Mouse (Mus musculus) gastrocnemius, adult 8-10 months (tissue): ENCODE measurements at regions not wholly inside any gene's neighbourhood (a gene's known extent, or its start where the extent isn't known, plus 50 kb on each side); places are given as distances from the start of the nearest gene placed in this dataset.

Source experiments
- DNase-seq, 2 experiments: peaks; one replicate each; pipeline ENCODE4 v3.0.0; 2022; ENCODE audit warnings: low spot score in 2 of 2

- DNase-seq, result no peak
Observed at GRCm38 (mm10) chr15:5355332-5355731, 111.3 kb upstream of the Ptger4 start.

DNA sequence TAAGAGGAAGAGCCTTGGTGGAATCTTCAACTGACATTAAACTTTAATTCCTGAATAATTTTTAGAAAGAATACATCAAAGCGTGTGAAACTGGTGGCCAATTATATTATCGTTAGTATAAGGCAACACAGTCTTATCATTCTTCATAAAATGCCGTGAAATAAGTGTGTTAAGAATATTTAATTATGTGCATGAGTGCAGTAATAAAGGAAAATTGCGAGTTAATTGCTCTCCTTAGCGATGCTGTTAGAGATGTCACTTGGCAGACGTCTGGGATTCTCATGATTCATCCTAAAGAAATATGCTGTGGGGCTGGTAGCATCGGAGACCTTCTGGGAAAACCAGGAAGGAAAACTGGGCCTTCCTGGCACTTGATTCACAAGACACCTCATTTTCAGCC is 110.3 kb upstream of the Ptger4 start:
- no peak for DNase-seq

- no peak for DNase-seq
Observed at GRCm38 (mm10) chr15:5348881-5349280, 104.9 kb upstream of the Ptger4 start.

DNA sequence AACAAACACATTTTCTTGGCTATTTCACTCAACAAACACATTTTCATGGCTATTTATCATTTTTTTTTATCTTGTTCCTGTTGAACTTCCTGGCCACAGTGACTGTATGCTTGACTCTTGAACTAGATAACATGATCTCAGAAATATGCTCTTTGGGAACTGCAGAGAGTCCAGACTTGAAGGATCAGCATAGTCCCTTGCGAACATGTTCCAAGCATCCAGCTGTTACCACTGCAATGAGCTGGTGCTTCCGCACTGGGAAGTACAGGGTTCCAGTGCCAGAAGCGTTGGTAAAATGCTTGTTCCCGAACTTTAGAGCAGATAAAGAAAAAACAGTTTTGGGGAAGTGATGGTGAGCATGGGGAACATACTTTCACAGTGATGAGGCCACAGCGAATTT is 103.7 kb upstream of the Ptger4 start:
- no peak for DNase-seq

GRCm38 (mm10) chr15:5346955-5347354 is 103.0 kb upstream of the Ptger4 start:
- DNase-seq, result no peak

DNA sequence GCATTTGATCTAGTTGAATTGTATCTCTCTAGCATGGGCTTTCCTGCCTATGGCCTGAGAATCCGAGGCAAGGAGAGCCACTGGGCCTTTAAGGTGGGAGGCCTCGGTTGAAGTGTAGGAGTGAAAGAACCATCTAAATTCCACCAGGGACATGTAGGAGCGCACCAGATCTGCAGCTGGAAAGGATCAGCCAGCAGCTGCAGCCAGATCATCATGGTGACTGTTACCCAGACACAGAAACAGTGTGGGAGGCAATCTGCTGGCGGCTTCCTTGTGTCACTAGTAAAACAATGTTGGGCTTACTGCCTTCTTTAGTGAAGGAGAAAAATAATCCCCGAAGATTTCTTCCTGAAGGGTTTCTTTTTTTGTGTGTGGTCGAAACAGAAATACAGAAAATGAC is 99.8 kb upstream of the Ptger4 start:
- DNase-seq, result peak in 1 of 2 experiments; percentile 6

DNA sequence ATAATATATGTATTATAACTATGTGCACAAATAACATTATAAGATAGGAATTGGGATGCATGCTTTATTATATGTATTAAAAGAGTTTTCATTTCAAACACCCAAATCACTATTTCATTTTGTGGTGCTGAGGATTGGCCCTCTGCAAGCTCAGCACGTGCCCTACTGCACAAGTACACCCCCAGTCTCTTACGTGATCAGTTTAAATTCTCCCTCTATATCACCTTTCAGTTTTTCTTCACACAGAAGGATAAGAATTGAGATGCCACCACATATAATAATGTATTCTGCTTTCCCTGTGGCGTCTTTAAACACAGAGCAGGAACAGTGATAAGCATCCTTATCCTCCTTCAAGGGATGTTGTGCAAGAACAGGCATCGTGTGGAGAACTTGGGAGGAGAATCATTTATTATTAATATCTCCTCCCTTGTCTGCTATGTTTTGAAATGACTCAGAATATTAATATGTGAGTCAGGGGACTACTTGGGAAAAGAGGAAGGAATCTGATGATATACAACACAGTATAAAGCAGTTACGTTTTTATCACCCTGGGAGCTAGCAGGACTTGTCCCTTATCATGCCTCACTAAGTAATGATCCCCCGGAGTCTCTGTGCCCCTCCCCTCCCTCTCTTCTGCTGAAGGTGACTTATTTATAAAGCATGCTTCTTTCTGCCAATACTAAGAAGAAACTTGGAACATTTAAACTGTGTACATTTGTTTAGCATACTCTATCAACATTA is 91.7 kb upstream of the Ptger4 start:
- no peak for DNase-seq

DNA sequence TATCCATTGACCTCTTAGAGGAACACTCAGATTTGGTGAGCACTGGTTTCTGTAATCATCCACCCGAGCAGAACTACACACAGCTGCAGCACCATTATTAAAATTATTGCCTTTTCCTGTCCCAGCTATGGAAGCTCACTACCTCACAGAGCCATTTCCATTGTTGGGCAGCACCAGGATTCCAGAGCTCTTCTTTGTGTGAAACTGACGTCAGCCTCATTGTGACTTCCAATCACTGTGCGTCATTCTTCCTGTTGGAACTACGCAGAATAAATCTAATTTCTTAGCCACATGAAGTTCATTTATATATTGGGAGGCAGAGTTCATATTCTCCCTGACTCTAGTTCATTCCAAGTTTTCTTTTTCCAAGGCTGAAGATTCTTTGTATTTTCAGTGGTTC is 83.0 kb upstream of the Ptger4 start:
- DNase-seq, result no peak

DNA sequence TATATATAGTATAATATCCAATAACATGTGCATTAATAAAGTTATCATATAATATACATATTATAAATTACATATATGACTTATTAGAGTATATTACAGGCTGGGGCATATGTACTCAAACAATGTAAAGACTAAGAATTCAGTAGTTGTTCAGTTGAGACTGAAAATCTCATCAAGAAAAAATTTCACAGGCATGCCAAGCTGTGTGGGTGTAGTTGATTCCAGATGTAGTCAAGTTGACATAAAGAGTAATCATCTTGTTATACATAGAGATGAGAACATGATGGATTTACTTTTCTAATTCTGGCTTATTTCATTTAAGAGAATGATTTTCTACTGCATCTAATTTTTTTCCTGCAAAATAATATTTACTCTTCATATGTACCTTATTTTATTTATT is 77.7 kb upstream of the Ptger4 start:
- no peak for DNase-seq

DNA sequence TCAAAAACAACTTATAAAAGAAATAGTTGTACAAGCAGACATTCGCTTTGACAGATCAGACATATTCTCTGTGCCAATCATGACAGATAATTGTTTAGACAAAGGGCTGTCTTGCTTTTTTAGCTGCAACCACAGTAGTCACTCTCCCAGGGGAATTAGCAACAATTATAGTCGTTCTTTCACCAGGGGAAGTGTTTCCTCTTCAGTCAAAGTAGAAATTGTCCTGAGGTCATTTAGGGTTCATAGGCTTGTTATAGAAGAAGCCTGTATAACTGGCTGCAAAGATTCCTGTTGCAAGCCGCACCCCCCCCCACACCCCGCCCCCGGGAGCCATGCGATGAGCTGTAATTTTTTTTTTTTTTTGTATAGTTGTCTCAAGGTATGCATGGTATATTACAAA is 68.2 kb upstream of the Ptger4 start:
- DNase-seq, result no peak

DNA sequence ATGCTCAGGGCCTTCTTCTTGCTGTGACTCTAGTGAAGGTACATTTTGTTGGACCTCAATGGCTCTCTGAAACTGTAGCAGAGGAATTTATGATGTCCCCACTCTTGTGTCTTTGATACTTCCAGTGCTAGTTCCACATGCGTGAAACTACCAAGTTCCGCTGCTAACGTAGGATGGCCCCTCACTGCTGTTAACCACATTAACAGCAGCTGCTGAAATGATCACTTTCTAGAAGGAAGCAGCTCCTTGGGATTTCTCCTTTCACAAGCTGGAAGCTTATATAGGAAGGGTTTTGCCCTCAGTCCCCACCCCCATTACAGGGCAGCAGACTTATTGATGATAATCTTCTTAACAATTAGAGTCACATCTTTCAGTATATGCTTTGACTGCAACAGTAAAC is 66.0 kb upstream of the Ptger4 start:
- DNase-seq, result no peak

DNA sequence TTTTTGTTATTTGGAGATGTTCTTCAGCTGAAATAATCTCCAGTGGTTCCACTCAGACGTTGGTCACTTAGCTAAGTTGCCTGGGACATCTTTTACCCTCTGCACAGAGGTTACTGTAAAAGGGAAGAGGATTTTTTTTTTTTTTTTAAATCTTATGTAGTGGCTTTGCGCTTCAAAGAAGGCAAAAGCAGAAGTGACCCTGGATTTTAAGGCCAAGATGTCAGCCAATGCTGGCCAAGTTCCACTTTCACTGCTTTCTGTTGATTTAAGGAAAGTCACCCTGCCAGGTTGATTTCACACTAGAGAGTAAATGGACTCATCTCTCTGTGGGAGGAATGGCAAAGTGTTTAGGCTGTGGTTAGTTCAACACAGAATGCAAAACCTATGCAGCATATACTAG is 58.4 kb upstream of the Ptger4 start:
- no peak for DNase-seq

- DNase-seq, result no peak
Observed at GRCm38 (mm10) chr15:5299807-5300206, 55.8 kb upstream of the Ptger4 start.

DNA sequence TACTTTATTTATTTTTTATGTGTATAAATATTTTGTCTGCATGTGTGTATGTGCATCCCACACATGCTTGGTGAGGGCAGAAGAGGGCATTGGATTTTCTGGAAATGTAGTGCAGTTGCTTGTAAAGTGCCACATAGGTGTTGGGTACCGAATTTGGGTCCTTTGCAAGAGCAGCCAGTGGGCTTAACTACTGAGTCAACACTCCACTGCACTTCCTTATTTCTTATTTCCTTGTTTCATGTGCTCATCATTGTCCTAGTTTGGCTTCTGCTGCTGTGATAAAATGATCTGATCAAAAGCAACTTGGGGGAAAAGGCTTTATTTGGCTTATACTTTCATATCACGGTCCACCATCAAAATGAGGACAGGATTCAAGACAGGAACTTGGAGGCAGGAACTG is 53.0 kb upstream of the Ptger4 start:
- no peak for DNase-seq
